ENCODE assay signal across 14 mouse cellular contexts in genomic region chr2:27682096-27682495, GRCm38 (mm10). TPM values are rescaled to one million over a fixed set of nuclear protein-coding genes. Genes with fewer than 3 reads are reported as not detected.
DNase-seq lines count a peak whose midpoint lies in the region; ATAC-seq and TF ChIP-seq lines count a peak whose summit lies in the region.
"Had no signal": no experiment of that assay in that cellular context is flagged by ENCODE, and none has a peak within 500 bp of the region (broad histone marks: within the 10 kb centered on the region; RNA-seq: fewer than 3 reads in every experiment).

No protein-coding gene starts in this region.

- no peaks in the 10 kb centered on the region for H3K9me3 ChIP-seq in forebrain, embryonic 14.5 days (replicated peaks; ENCODE audit: control insufficient read depth, low read length)
- no peaks in the 10 kb centered on the region for H3K9me3 ChIP-seq in forebrain, postnatal 0 days (ENCODE audit: low read length)
- no peaks in the 10 kb centered on the region for H3K9me3 ChIP-seq in hindbrain, embryonic 12.5 days (replicated peaks)
- no peaks in the 10 kb centered on the region for H3K9me3 ChIP-seq in hindbrain, postnatal 0 days (ENCODE audit: low read length)
- H3K9me3 ChIP-seq in heart, postnatal 0 days (replicated peaks; ENCODE audit: control insufficient read depth, low read length): no peaks in the 10 kb centered on the region
- H3K9me3 ChIP-seq in neural tube, embryonic 14.5 days (ENCODE audit: control insufficient read depth, low read length): no peaks in the 10 kb centered on the region
- H3K9me3 ChIP-seq: liver, embryonic 13.5 days had no signal

- H3K4me1 ChIP-seq in forebrain, embryonic 14.5 days (ENCODE audit: control insufficient read depth, insufficient read depth, low read length): peaks cover 36% of the 10 kb centered on the region
- peaks cover 7% of the 10 kb centered on the region; the same call in 1 of the 2 replicates for H3K4me1 ChIP-seq in forebrain, postnatal 0 days (ENCODE audit: insufficient read depth)
- peaks cover 77% of the 10 kb centered on the region for H3K4me1 ChIP-seq in hindbrain, embryonic 12.5 days
- H3K4me1 ChIP-seq in hindbrain, postnatal 0 days (ENCODE audit: insufficient read depth, low read length): peaks cover 34% of the 10 kb centered on the region
- peaks cover 67% of the 10 kb centered on the region for H3K4me1 ChIP-seq in heart, postnatal 0 days (ENCODE audit: control insufficient read depth, insufficient read depth)
- H3K4me1 ChIP-seq in neural tube, embryonic 14.5 days (ENCODE audit: control insufficient read depth, insufficient read depth, low read length): peaks cover 45% of the 10 kb centered on the region

- DNase-seq in forebrain, embryonic 14.5 days (ENCODE audit: low spot score): no peak
- DNase-seq in forebrain, postnatal 0 days: no peak
- no peak for DNase-seq in hindbrain, postnatal 0 days (ENCODE audit: low spot score)
- DNase-seq in heart, postnatal 0 days (ENCODE audit: low spot score): no peak
- no peak for DNase-seq in spleen, postnatal 10 days (ENCODE audit: low spot score in 2 of 2)
- DNase-seq in urinary bladder, postnatal 25 days (ENCODE audit: low spot score): no peak
- DNase-seq: cerebellum, adult 8-10 months; layer of hippocampus, postnatal 36 days; liver, embryonic 13.5 days; thymus, adult 2 months had no signal

- H3K27ac ChIP-seq in forebrain, embryonic 14.5 days (ENCODE audit: low read depth, low read length): 0 out of 2 replicates have a peak overlapping the region, but pooled peaks have one; percentile 21
- no peak overlapping the region for H3K27ac ChIP-seq in forebrain, postnatal 0 days (ENCODE audit: low read depth, low read length)
- H3K27ac ChIP-seq in hindbrain, embryonic 12.5 days: peak overlapping the region; percentile 42; the same call in 1 of the 2 replicates
- H3K27ac ChIP-seq in hindbrain, postnatal 0 days: no peak overlapping the region
- H3K27ac ChIP-seq in heart, postnatal 0 days (ENCODE audit: low read depth): no peak overlapping the region
- peak overlapping the region; percentile 46; the same call in 1 of the 2 replicates for H3K27ac ChIP-seq in neural tube, embryonic 14.5 days (ENCODE audit: low read depth, low read length)
- H3K27ac ChIP-seq: liver, embryonic 13.5 days; macrophage had no signal

- no peak for TF ChIP-seq CTCF in forebrain, postnatal 0 days (IDR thresholded peaks at IDR 0.05; ENCODE audit: low read depth)
- TF ChIP-seq CTCF in hindbrain, postnatal 0 days (IDR thresholded peaks at IDR 0.05; ENCODE audit: low read depth): no peak
- no peak for TF ChIP-seq CTCF in heart, postnatal 0 days (IDR thresholded peaks at IDR 0.05; ENCODE audit: low read depth)

- 61% methylated on average over 5 of the region's 5 CpGs for WGBS in forebrain, embryonic 14.5 days
- WGBS in forebrain, postnatal 0 days: 58% methylated on average over 5 of the region's 5 CpGs
- WGBS in hindbrain, embryonic 12.5 days: 56% methylated on average over 5 of the region's 5 CpGs
- 36% methylated on average over 5 of the region's 5 CpGs for WGBS in hindbrain, postnatal 0 days
- WGBS in heart, postnatal 0 days: 47% methylated on average over 5 of the region's 5 CpGs
- 41% methylated on average over 5 of the region's 5 CpGs for WGBS in neural tube, embryonic 14.5 days

- no peaks in the 10 kb centered on the region for H3K27me3 ChIP-seq in forebrain, embryonic 14.5 days (replicated peaks; ENCODE audit: control insufficient read depth, insufficient read depth, low read length)
- H3K27me3 ChIP-seq in forebrain, postnatal 0 days (ENCODE audit: insufficient read depth, low read length): no peaks in the 10 kb centered on the region
- no peaks in the 10 kb centered on the region for H3K27me3 ChIP-seq in hindbrain, embryonic 12.5 days
- H3K27me3 ChIP-seq in hindbrain, postnatal 0 days (ENCODE audit: insufficient read depth, low read length): no peaks in the 10 kb centered on the region
- no peaks in the 10 kb centered on the region for H3K27me3 ChIP-seq in heart, postnatal 0 days (ENCODE audit: control insufficient read depth, insufficient read depth, low read length)
- peaks cover 3% of the 10 kb centered on the region; the same call in 1 of the 2 replicates for H3K27me3 ChIP-seq in neural tube, embryonic 14.5 days (ENCODE audit: control insufficient read depth, insufficient read depth, low read length)

- H3K4me2 ChIP-seq in forebrain, embryonic 14.5 days (ENCODE audit: low read length): no peak overlapping the region
- H3K4me2 ChIP-seq in forebrain, postnatal 0 days (ENCODE audit: low read depth): no peak overlapping the region
- H3K4me2 ChIP-seq in hindbrain, embryonic 12.5 days (replicated peaks): no peak overlapping the region
- H3K4me2 ChIP-seq in hindbrain, postnatal 0 days (ENCODE audit: low read depth, low read length): no peak overlapping the region
- H3K4me2 ChIP-seq in heart, postnatal 0 days (ENCODE audit: low read depth, low read length): no peak overlapping the region
- no peak overlapping the region for H3K4me2 ChIP-seq in neural tube, embryonic 14.5 days (ENCODE audit: low read depth, low read length)
- H3K4me2 ChIP-seq: liver, embryonic 13.5 days had no signal

- no peak for TF ChIP-seq EP300 in heart, postnatal 0 days (IDR thresholded peaks at IDR 0.05; ENCODE audit: low read depth)

- no peaks in the 10 kb centered on the region for H3K36me3 ChIP-seq in forebrain, embryonic 14.5 days (ENCODE audit: control insufficient read depth, insufficient read depth, low read length)
- H3K36me3 ChIP-seq in forebrain, postnatal 0 days (ENCODE audit: insufficient read depth): no peaks in the 10 kb centered on the region
- no peaks in the 10 kb centered on the region for H3K36me3 ChIP-seq in hindbrain, embryonic 12.5 days
- no peaks in the 10 kb centered on the region for H3K36me3 ChIP-seq in hindbrain, postnatal 0 days (ENCODE audit: insufficient read depth, low read length)
- no peaks in the 10 kb centered on the region for H3K36me3 ChIP-seq in heart, postnatal 0 days (replicated peaks; ENCODE audit: control insufficient read depth, insufficient read depth, low read length)
- H3K36me3 ChIP-seq in neural tube, embryonic 14.5 days (ENCODE audit: control insufficient read depth, insufficient read depth, low read length): no peaks in the 10 kb centered on the region
- H3K36me3 ChIP-seq: liver, embryonic 13.5 days had no signal

- no peak for ATAC-seq in forebrain, embryonic 14.5 days
- no peak for ATAC-seq in forebrain, postnatal 0 days
- ATAC-seq in hindbrain, embryonic 12.5 days (ENCODE audit: low FRiP score): no peak
- ATAC-seq in hindbrain, postnatal 0 days: no peak
- no peak for ATAC-seq in heart, postnatal 0 days (ENCODE audit: insufficient read depth, low read depth)
- ATAC-seq in neural tube, embryonic 14.5 days (ENCODE audit: low read depth): no peak
- ATAC-seq: inflammation-experienced regulatory T-cells, adult 6 months had no signal

- no peak overlapping the region for H3K4me3 ChIP-seq in forebrain, embryonic 14.5 days (ENCODE audit: low read depth, low read length)
- no peak overlapping the region for H3K4me3 ChIP-seq in forebrain, postnatal 0 days (ENCODE audit: low read depth, low read length)
- no peak overlapping the region for H3K4me3 ChIP-seq in hindbrain, embryonic 12.5 days
- H3K4me3 ChIP-seq in hindbrain, postnatal 0 days (ENCODE audit: low read length): no peak overlapping the region
- no peak overlapping the region for H3K4me3 ChIP-seq in heart, postnatal 0 days (ENCODE audit: low read depth, low read length)
- H3K4me3 ChIP-seq in neural tube, embryonic 14.5 days (ENCODE audit: low read depth, low read length): no peak overlapping the region
- H3K4me3 ChIP-seq: liver, embryonic 13.5 days had no signal

- H3K9ac ChIP-seq in forebrain, embryonic 14.5 days (ENCODE audit: low read length): no peak overlapping the region
- H3K9ac ChIP-seq in forebrain, postnatal 0 days: no peak overlapping the region
- H3K9ac ChIP-seq in hindbrain, embryonic 12.5 days: 0 out of 2 replicates have a peak overlapping the region, but pooled peaks have one; percentile 1
- no peak overlapping the region for H3K9ac ChIP-seq in hindbrain, postnatal 0 days (replicated peaks; ENCODE audit: low read length)
- 0 out of 2 replicates have a peak overlapping the region, but pooled peaks have one; percentile 7 for H3K9ac ChIP-seq in heart, postnatal 0 days (replicated peaks; ENCODE audit: low read depth, low read length)
- H3K9ac ChIP-seq in neural tube, embryonic 14.5 days (replicated peaks; ENCODE audit: low read depth, low read length): no peak overlapping the region
- H3K9ac ChIP-seq: liver, embryonic 13.5 days had no signal

RNA-seq across cellular contexts. Expression of gene Rxra, which starts 5.9 kb away (rescaled TPM):
- 2.0 and 2.6 TPM in 2 replicates for polyA plus RNA-seq in forebrain, embryonic 14.5 days (2014; fragmentation: Nextera tagmentation; extraction: Ambion mirVana)
- total RNA-seq in forebrain, postnatal 0 days (2014; rRNA removed): 9.4 and 19.3 TPM in 2 replicates
- 1.7 and 2.1 TPM in 2 replicates for polyA plus RNA-seq in forebrain, postnatal 0 days (2015; fragmentation: Nextera tagmentation; extraction: Ambion mirVana)
- 11.1 and 11.2 TPM in 2 replicates for polyA plus RNA-seq in hindbrain, embryonic 12.5 days (2016; fragmentation: Nextera tagmentation; extraction: Ambion mirVana)
- total RNA-seq in hindbrain, postnatal 0 days (2014; rRNA removed): 32.5 and 34.0 TPM in 2 replicates
- polyA plus RNA-seq in hindbrain, postnatal 0 days (2015; fragmentation: Nextera tagmentation; extraction: Ambion mirVana): 3.5 and 3.9 TPM in 2 replicates
- total RNA-seq in heart, postnatal 0 days (2014; rRNA removed; ENCODE audit: low replicate concordance): 56.9 and 81.7 TPM in 2 replicates
- 4.9 and 5.5 TPM in 2 replicates for polyA plus RNA-seq in heart, postnatal 0 days (2015; fragmentation: Nextera tagmentation; extraction: Ambion mirVana)
- polyA plus RNA-seq in neural tube, embryonic 14.5 days (2014; fragmentation: Nextera tagmentation; extraction: Ambion mirVana): 1.6 and 2.7 TPM in 2 replicates

Comparison
In these comparisons a context has a peak if more than half of its experiments do, and no peak if none do; other contexts are left out.
1. H3K27ac ChIP-seq: peak in forebrain, embryonic 14.5 days (single experiment), hindbrain, embryonic 12.5 days (single experiment) and neural tube, embryonic 14.5 days (single experiment); none in forebrain, postnatal 0 days (single experiment), hindbrain, postnatal 0 days (single experiment) and heart, postnatal 0 days (single experiment).
2. H3K9ac ChIP-seq: peak in hindbrain, embryonic 12.5 days (single experiment) and heart, postnatal 0 days (single experiment); none in forebrain, embryonic 14.5 days (single experiment), forebrain, postnatal 0 days (single experiment), hindbrain, postnatal 0 days (single experiment) and neural tube, embryonic 14.5 days (single experiment).